Mouse (Mus musculus) liver, embryonic 11.5 days (tissue): ENCODE measurements at regions not wholly inside any gene's neighbourhood (a gene's known extent, or its start where the extent isn't known, plus 50 kb on each side); places are given as distances from the start of the nearest gene placed in this dataset.

Experiments used
- ATAC-seq: fragments of 200-750 bp; cut with Nextera tagmentation; replicated peaks from 2 replicates; pipeline ENCODE4 v1.8.0; 2017; ENCODE audit warnings: moderate number of reproducible peaks, mild to moderate bottlenecking, moderate TSS enrichment, moderate library complexity; ENCODE audit not compliant: low FRiP score
- DNase-seq: peaks from one replicate; pipeline ENCODE4 v3.0.0-alpha.2; 2017; ENCODE audit warnings: low spot score
- H3K27ac ChIP-seq: fragments of 300-500 bp; sonication (generic); 2 replicates; pipeline ENCODE4 v1.5.1; 2014; ENCODE audit warnings: mild to moderate bottlenecking, low read depth, low read length, control low read depth
- H3K27me3 ChIP-seq: fragments of 300-500 bp; sonication (generic); replicated peaks from 2 replicates; pipeline ENCODE4 v1.6.1; 2014; ENCODE audit warnings: low read length, mixed read lengths; ENCODE audit not compliant: control insufficient read depth, insufficient read depth
- H3K36me3 ChIP-seq: fragments of 300-500 bp; sonication (generic); 2 replicates; pipeline ENCODE4 v1.6.1; 2014; ENCODE audit warnings: mild to moderate bottlenecking, low read length, moderate library complexity, mixed read lengths; ENCODE audit not compliant: control insufficient read depth, insufficient read depth
- H3K4me1 ChIP-seq: fragments of 300-500 bp; sonication (generic); replicated peaks from 2 replicates; pipeline ENCODE4 v1.6.1; 2014; ENCODE audit warnings: low read length, mixed read lengths; ENCODE audit not compliant: control insufficient read depth, insufficient read depth
- H3K4me2 ChIP-seq: fragments of 300-500 bp; sonication (generic); 2 replicates; pipeline ENCODE4 v1.6.1; 2014; ENCODE audit warnings: mild to moderate bottlenecking, control low read depth, moderate library complexity
- H3K4me3 ChIP-seq: fragments of 300-500 bp; sonication (generic); 2 replicates; pipeline ENCODE4 v1.5.1; 2014; ENCODE audit warnings: low read depth, low read length, control low read depth
- H3K9ac ChIP-seq: fragments of 300-500 bp; sonication (generic); 2 replicates; pipeline ENCODE4 v1.6.1; 2014; ENCODE audit warnings: low read depth, low read length, control low read depth
- H3K9me3 ChIP-seq: fragments of 300-500 bp; sonication (generic); 2 replicates; pipeline ENCODE4 v1.6.1; 2016; ENCODE audit warnings: low read length, inconsistent platforms, mixed read lengths; ENCODE audit not compliant: control insufficient read depth
- WGBS: fragments of 180-500 bp; shearing (Covaris S2); extraction: QIAGEN DNeasy Blood & Tissue Kit; methylation state at CpG from one replicate; pipeline ENCODE4 v1.1.7; 2014; 5-methylcytosine and 5-hydroxymethylcytosine counted together

- Histone ChIP-seq H3K4me2 (no peak overlapping the region), H3K36me3 (no peaks in the 10 kb centered on the region), H3K9ac (no peak overlapping the region), H3K9me3 (no peaks in the 10 kb centered on the region), H3K4me3 (no peak overlapping the region), H3K27me3 (no peaks in the 10 kb centered on the region), H3K4me1 (no peaks in the 10 kb centered on the region), H3K27ac (no peak overlapping the region)
- DNase-seq = no peak
- ATAC-seq = no peak
- WGBS = 38% methylated on average over 1 of the region's 1 CpGs
Measured at GRCm38 (mm10) chr14:45714311-45714710, 56.4 kb upstream of the Ddhd1 start.

- ATAC-seq (no peak), DNase-seq (no peak)
- H3K4me3 ChIP-seq = no peak overlapping the region
- no peaks in the 10 kb centered on the region for H3K4me1 ChIP-seq
- H3K27me3 ChIP-seq = no peaks in the 10 kb centered on the region
- H3K9ac ChIP-seq = no peak overlapping the region
- H3K4me2 ChIP-seq = no peak overlapping the region
- no peaks in the 10 kb centered on the region for H3K9me3 ChIP-seq
- H3K36me3 ChIP-seq = no peaks in the 10 kb centered on the region
- H3K27ac ChIP-seq = no peak overlapping the region
Measured at GRCm38 (mm10) chr14:45714786-45715185, 56.8 kb upstream of the Ddhd1 start.

GRCm38 (mm10) chr14:45716100-45716499 is 58.2 kb upstream of the Ddhd1 start:
- Histone ChIP-seq H3K9me3 (no peaks in the 10 kb centered on the region), H3K4me1 (no peaks in the 10 kb centered on the region), H3K4me3 (no peak overlapping the region), H3K9ac (no peak overlapping the region), H3K36me3 (no peaks in the 10 kb centered on the region), H3K27me3 (no peaks in the 10 kb centered on the region), H3K4me2 (no peak overlapping the region), H3K27ac (no peak overlapping the region)
- 73% methylated on average over 1 of the region's 1 CpGs for WGBS
- no peak for DNase-seq
- no peak for ATAC-seq

- Histone ChIP-seq H3K4me1 (no peaks in the 10 kb centered on the region), H3K4me2 (no peak overlapping the region), H3K4me3 (no peak overlapping the region), H3K27me3 (no peaks in the 10 kb centered on the region), H3K9me3 (no peaks in the 10 kb centered on the region), H3K27ac (no peak overlapping the region), H3K36me3 (no peaks in the 10 kb centered on the region), H3K9ac (no peak overlapping the region)
- ATAC-seq (no peak), DNase-seq (no peak)
- WGBS = 57% methylated on average over 6 of the region's 6 CpGs
Measured at GRCm38 (mm10) chr14:45722887-45723286, 64.9 kb upstream of the Ddhd1 start.

GRCm38 (mm10) chr14:45724341-45724740 is 66.4 kb upstream of the Ddhd1 start:
- Histone ChIP-seq H3K4me1 (no peaks in the 10 kb centered on the region), H3K4me3 (no peak overlapping the region), H3K27me3 (no peaks in the 10 kb centered on the region), H3K27ac (no peak overlapping the region), H3K36me3 (no peaks in the 10 kb centered on the region), H3K9ac (no peak overlapping the region), H3K4me2 (no peak overlapping the region), H3K9me3 (no peaks in the 10 kb centered on the region)
- WGBS = 87% methylated on average over 2 of the region's 2 CpGs
- no peak for DNase-seq
- ATAC-seq = no peak

GRCm38 (mm10) chr14:45734530-45735410 is 76.8 kb upstream of the Ddhd1 start:
- ATAC-seq = no peak
- no peak overlapping the region for H3K4me2 ChIP-seq
- WGBS = 73% methylated on average over 10 of the region's 10 CpGs
- H3K4me3 ChIP-seq = no peak overlapping the region
- H3K27ac ChIP-seq = no peak overlapping the region
- H3K4me1 ChIP-seq = no peaks in the 10 kb centered on the region
- H3K9me3 ChIP-seq = no peaks in the 10 kb centered on the region
- no peaks in the 10 kb centered on the region for H3K27me3 ChIP-seq
- no peak overlapping the region for H3K9ac ChIP-seq
- no peak for DNase-seq
- H3K36me3 ChIP-seq = no peaks in the 10 kb centered on the region

- H3K9ac ChIP-seq = no peak overlapping the region
- WGBS = 69% methylated on average over 2 of the region's 2 CpGs
- H3K4me2 ChIP-seq = no peak overlapping the region
- ATAC-seq (no peak), DNase-seq (no peak)
- no peak overlapping the region for H3K27ac ChIP-seq
- no peaks in the 10 kb centered on the region for H3K4me1 ChIP-seq
- H3K36me3 ChIP-seq = no peaks in the 10 kb centered on the region
- no peak overlapping the region for H3K4me3 ChIP-seq
- H3K27me3 ChIP-seq = no peaks in the 10 kb centered on the region
- no peaks in the 10 kb centered on the region for H3K9me3 ChIP-seq
Measured at GRCm38 (mm10) chr14:45737966-45738365, 80.0 kb upstream of the Ddhd1 start.

GRCm38 (mm10) chr14:45739638-45740037 is 81.7 kb upstream of the Ddhd1 start:
- Histone ChIP-seq H3K4me1 (no peaks in the 10 kb centered on the region), H3K27me3 (no peaks in the 10 kb centered on the region), H3K4me2 (no peak overlapping the region), H3K27ac (no peak overlapping the region), H3K36me3 (no peaks in the 10 kb centered on the region), H3K9ac (no peak overlapping the region), H3K4me3 (no peak overlapping the region), H3K9me3 (no peaks in the 10 kb centered on the region)
- ATAC-seq (no peak), DNase-seq (no peak)

- WGBS = 39% methylated on average over 3 of the region's 3 CpGs
- DNase-seq = no peak
- Histone ChIP-seq H3K9me3 (no peaks in the 10 kb centered on the region), H3K4me3 (no peak overlapping the region), H3K4me2 (no peak overlapping the region), H3K9ac (no peak overlapping the region), H3K27ac (no peak overlapping the region), H3K27me3 (no peaks in the 10 kb centered on the region), H3K36me3 (no peaks in the 10 kb centered on the region), H3K4me1 (no peaks in the 10 kb centered on the region)
- no peak for ATAC-seq
Measured at GRCm38 (mm10) chr14:45740662-45741061, 82.7 kb upstream of the Ddhd1 start.
